Mouse (Mus musculus) thymus, adult 2 months (tissue): ENCODE measurements around the gene Rtn4. TPM values are rescaled to one million over a fixed set of nuclear protein-coding genes. Genes with fewer than 3 reads are reported as not detected.

Source experiments
- DNase-seq: peaks from one replicate; pipeline ENCODE4 v3.0.0; 2021
- H3K27ac ChIP-seq: fragments of 200-500 bp; 2 replicates; pipeline ENCODE4 v1.5.1; 2012; ENCODE audit warnings: low read length, control low read depth; ENCODE audit not compliant: control insufficient read depth, insufficient read depth
- H3K27me3 ChIP-seq: fragments of 200-500 bp; 2 replicates; pipeline ENCODE4 v1.6.1; 2012; ENCODE audit warnings: mild to moderate bottlenecking, low read length, moderate library complexity, mixed read lengths; ENCODE audit not compliant: control insufficient read depth, insufficient read depth
- H3K36me3 ChIP-seq: fragments of 200-500 bp; 2 replicates; pipeline ENCODE4 v1.6.1; 2012; ENCODE audit warnings: mild to moderate bottlenecking, low read length, moderate library complexity; ENCODE audit not compliant: control insufficient read depth, insufficient read depth
- H3K4me1 ChIP-seq: fragments of 200-500 bp; replicated peaks from 2 replicates; pipeline ENCODE4 v1.6.1; 2012; ENCODE audit warnings: low read length; ENCODE audit not compliant: control insufficient read depth, insufficient read depth
- H3K4me3 ChIP-seq: fragments of 200-500 bp; 2 replicates; pipeline ENCODE4 v1.5.1; 2012; ENCODE audit warnings: mild to moderate bottlenecking, low read length, control low read depth, moderate library complexity; ENCODE audit not compliant: control insufficient read depth, insufficient read depth
- CTCF ChIP-seq: fragments of 200-500 bp; IDR thresholded peaks from 2 replicates; pipeline ENCODE4 v1.5.1; 2012; ENCODE audit warnings: mild to moderate bottlenecking, control low read depth, low read length, moderate library complexity, borderline replicate concordance; ENCODE audit not compliant: control insufficient read depth, poor library complexity, insufficient read depth; ENCODE audit errors: extremely low read depth
- POLR2A ChIP-seq: fragments of 200-500 bp; IDR thresholded peaks from 2 replicates; pipeline ENCODE4 v1.6.1; 2012; ENCODE audit warnings: mild to moderate bottlenecking, low read length, control low read depth, moderate library complexity; ENCODE audit not compliant: control insufficient read depth, poor library complexity, insufficient read depth; ENCODE audit errors: extremely low read depth
- WGBS: fragments of 180-500 bp; shearing (Covaris S2); methylation state at CpG from one replicate; pipeline ENCODE4 v1.1.7; 2018; 5-methylcytosine and 5-hydroxymethylcytosine counted together
- polyA plus RNA-seq: library from polyadenylated mRNA; depleted of rRNA; stranded (reverse); fragments of >200 nt; gene quantifications from 2 replicates; pipeline ENCODE4 v1.2.3, GENCODE M21; 2012

Rtn4 gene
- polyA plus RNA-seq, 1 experiment, result 81.6 TPM

GRCm38 (mm10) chr11:29706845-29707244, 14.1 kb downstream of the Rtn4 start:
- Histone ChIP-seq H3K27ac (no peak overlapping the region), H3K27me3 (no peaks in the 10 kb centered on the region), H3K4me1 (no peaks in the 10 kb centered on the region), H3K36me3 (peaks cover 3% of the 10 kb centered on the region; the same call in 1 of the 2 replicates), H3K4me3 (no peak overlapping the region)
- TF ChIP-seq POLR2A, result no peak
- no peak for TF ChIP-seq CTCF
- WGBS, result 95% methylated on average over 4 of the region's 4 CpGs
- no peak for DNase-seq

GRCm38 (mm10) chr11:29709512-29709911, 16.8 kb downstream of the Rtn4 start:
- no peaks in the 10 kb centered on the region for H3K27me3 ChIP-seq
- H3K4me3 ChIP-seq, result no peak overlapping the region
- DNase-seq, result no peak
- TF ChIP-seq CTCF, result no peak
- no peak for TF ChIP-seq POLR2A
- peaks cover 3% of the 10 kb centered on the region; the same call in 1 of the 2 replicates for H3K36me3 ChIP-seq
- H3K27ac ChIP-seq, result no peak overlapping the region
- no peaks in the 10 kb centered on the region for H3K4me1 ChIP-seq

GRCm38 (mm10) chr11:29714114-29714513, 21.4 kb downstream of the Rtn4 start:
- no peaks in the 10 kb centered on the region for H3K4me1 ChIP-seq
- H3K27ac ChIP-seq, result no peak overlapping the region
- no peak for DNase-seq
- 88% methylated on average over 7 of the region's 7 CpGs for WGBS
- no peaks in the 10 kb centered on the region for H3K27me3 ChIP-seq
- H3K36me3 ChIP-seq, result no peaks in the 10 kb centered on the region
- TF ChIP-seq CTCF, result no peak
- no peak overlapping the region for H3K4me3 ChIP-seq

GRCm38 (mm10) chr11:29714789-29715188, 22.0 kb downstream of the Rtn4 start:
- TF ChIP-seq POLR2A (no peak), CTCF (no peak)
- Histone ChIP-seq H3K27me3 (no peaks in the 10 kb centered on the region), H3K27ac (no peak overlapping the region), H3K4me3 (no peak overlapping the region), H3K4me1 (no peaks in the 10 kb centered on the region), H3K36me3 (no peaks in the 10 kb centered on the region)
- DNase-seq, result peak; percentile 9
- WGBS, result 97% methylated on average over 2 of the region's 2 CpGs

GRCm38 (mm10) chr11:29715499-29715898, 22.8 kb downstream of the Rtn4 start:
- Histone ChIP-seq H3K27ac (no peak overlapping the region), H3K4me1 (no peaks in the 10 kb centered on the region), H3K36me3 (no peaks in the 10 kb centered on the region), H3K27me3 (no peaks in the 10 kb centered on the region), H3K4me3 (no peak overlapping the region)
- TF ChIP-seq POLR2A (no peak), CTCF (no peak)
- no peak for DNase-seq
- WGBS, result 96% methylated on average over 3 of the region's 3 CpGs

- no peak overlapping the region for H3K4me3 ChIP-seq
- H3K4me1 ChIP-seq, result no peaks in the 10 kb centered on the region
- H3K27ac ChIP-seq, result no peak overlapping the region
- no peaks in the 10 kb centered on the region for H3K36me3 ChIP-seq
- no peak for DNase-seq
- TF ChIP-seq CTCF (no peak), POLR2A (no peak)
- H3K27me3 ChIP-seq, result no peaks in the 10 kb centered on the region
- WGBS, result 75% methylated on average over 6 of the region's 6 CpGs
These were observed 25.8 kb downstream of the Rtn4 start for GRCm38 (mm10) chr11:29718541-29718940.

- no peak overlapping the region for H3K4me3 ChIP-seq
These were observed 26.9 kb downstream of the Rtn4 start for GRCm38 (mm10) chr11:29719597-29719996.

More at GRCm38 (mm10) chr11:29719597-29719996, 26.9 kb downstream of the Rtn4 start:
- H3K27me3 ChIP-seq, result no peaks in the 10 kb centered on the region
- H3K36me3 ChIP-seq, result no peaks in the 10 kb centered on the region
- H3K27ac ChIP-seq, result no peak overlapping the region
- no peaks in the 10 kb centered on the region for H3K4me1 ChIP-seq
- WGBS, result 77% methylated on average over 1 of the region's 1 CpGs
- TF ChIP-seq CTCF, result no peak
- TF ChIP-seq POLR2A, result no peak
- no peak for DNase-seq
